Mouse (Mus musculus) gastrocnemius, postnatal 4 days (tissue): ENCODE results near the gene Hcn2. TPM values are rescaled to one million over a fixed set of nuclear protein-coding genes. Genes with fewer than 3 reads are reported as not detected.
A peak's percentile ranks its signal among the peaks of the same experiment; 100 is the strongest.

Experiments used
- DNase-seq, 2 experiments: peaks; one replicate each; pipeline ENCODE4 v3.0.0; 2021 to 2022; ENCODE audit warnings: low spot score in 2 of 2, mixed read lengths in 2 of 2
- total RNA-seq, 2 experiments: library from RNA; stranded (reverse); gene quantifications; 2 replicates each; pipeline ENCODE4 v1.2.3; 2021

Gene Hcn2
- total RNA-seq, 2 experiments from 2014 or later: 0.96 TPM

GRCm38 (mm10) chr10:79767372-79768244 is 51.2 kb downstream of the Hcn2 start:
- DNase-seq: peak; percentile 89 to 95

GRCm38 (mm10) chr10:79768400-79768799 is 52.0 kb downstream of the Hcn2 start:
- DNase-seq: peak in 1 of 2 experiments; percentile 65

DNA sequence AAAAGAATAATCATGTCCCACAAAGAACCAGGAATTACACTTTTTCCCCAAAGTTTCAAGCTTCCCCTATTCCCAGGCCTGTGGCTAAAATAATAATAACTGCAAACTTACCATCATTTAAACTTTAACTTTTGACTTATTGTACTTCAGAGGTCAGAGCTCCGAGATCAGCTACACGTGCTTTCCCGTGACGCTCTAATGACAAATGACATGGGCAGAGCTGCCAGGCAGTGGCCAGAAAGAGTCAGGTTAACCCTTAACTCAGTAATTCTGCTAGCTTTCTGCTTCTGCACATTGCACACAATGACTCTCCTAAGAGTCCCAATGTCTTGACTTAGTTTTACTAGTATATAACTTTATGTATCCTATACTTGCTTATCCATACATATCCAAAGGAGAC is 52.9 kb downstream of the Hcn2 start:
- DNase-seq: no peak

DNA sequence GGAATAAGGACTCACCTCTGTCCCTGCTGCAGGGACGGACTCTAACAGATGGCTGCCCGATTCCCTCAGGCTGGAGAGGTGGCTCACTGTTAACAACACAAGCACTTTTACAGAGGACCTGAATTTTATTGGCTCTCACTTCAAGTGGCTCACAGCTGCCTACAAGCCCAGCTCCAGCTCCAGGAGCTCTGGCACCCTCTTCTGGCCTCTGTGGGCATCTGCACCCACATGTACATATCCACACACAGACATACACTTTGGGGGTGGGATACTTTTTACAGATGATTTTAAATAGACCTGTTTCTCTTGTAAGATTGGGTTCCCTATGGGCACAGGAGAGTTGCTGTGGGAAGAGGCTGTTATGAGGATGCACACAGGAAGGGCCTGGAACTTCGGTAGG is 55.9 kb downstream of the Hcn2 start:
- no peak for DNase-seq

GRCm38 (mm10) chr10:79773208-79773607 is 56.8 kb downstream of the Hcn2 start:
- DNase-seq: no peak

DNA sequence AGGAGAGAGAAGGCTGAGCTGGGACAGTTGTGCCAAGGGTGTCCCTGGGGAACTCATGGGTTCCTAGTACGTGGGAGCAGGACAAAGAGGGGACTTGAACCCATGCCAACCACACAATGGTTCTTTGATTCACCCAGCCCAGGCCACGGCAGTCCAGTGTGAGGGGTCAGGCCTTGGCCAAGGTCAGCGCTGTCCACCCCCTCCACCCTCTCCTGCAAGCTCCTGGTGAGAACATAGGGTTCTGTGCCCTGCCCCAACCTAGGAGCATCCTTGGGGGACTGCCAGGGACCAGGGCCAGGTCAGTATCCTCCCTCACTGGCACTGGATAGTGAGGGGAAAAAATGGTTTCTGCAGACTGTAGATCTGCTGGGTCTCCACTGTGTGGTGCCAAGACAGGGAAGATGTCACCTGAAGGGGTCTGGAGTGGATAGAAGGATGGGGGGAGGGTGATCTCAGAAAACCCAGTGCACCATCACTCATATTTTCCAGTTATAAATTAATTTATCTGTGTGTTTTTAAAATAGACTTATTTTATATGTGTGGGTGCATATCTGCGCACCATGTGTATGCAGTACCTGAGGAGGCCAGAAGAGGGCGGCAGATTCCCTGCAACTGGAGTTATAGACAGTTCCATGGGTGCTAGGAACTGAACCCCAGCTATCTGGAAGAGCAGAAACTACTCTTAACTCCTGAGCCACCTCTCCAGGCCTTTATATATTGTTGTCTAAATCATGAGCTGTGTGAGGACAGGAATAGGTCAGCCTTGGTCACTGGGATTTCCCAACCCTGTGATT is 58.2 kb downstream of the Hcn2 start:
- no peak for DNase-seq

- DNase-seq: no peak
Measured at GRCm38 (mm10) chr10:79777103-79777531, 60.7 kb downstream of the Hcn2 start, which contains the start of gene Fstl3. Gene Fstl3, plus strand, starts transcription at chr10:79777272.

GRCm38 (mm10) chr10:79778006-79778405 is 61.6 kb downstream of the Hcn2 start:
- peak in 1 of 2 experiments; percentile 54 for DNase-seq

DNA sequence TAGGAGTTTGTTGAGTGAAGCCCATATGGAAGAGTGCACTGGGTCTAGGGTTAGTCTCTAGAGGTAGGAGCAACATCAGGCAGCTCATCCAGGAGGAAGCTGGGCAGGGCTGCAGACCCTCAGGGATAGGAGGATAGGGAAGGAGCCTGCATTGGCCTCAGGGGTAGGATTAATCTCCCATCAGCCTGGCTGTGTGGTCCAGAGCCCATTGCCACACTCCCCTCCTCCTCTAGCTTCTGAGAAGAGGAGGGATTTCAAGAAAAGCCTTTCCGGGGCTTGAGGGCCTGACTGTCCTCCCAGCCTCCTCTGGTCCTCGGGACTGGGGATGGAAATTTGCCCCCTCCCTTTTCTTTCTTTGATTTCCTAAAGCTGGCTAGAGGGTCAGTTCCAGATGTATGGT is 62.8 kb downstream of the Hcn2 start:
- no peak for DNase-seq

GRCm38 (mm10) chr10:79779784-79780663 is 63.6 kb downstream of the Hcn2 start:
- peak; percentile 82 to 88 for DNase-seq

DNA sequence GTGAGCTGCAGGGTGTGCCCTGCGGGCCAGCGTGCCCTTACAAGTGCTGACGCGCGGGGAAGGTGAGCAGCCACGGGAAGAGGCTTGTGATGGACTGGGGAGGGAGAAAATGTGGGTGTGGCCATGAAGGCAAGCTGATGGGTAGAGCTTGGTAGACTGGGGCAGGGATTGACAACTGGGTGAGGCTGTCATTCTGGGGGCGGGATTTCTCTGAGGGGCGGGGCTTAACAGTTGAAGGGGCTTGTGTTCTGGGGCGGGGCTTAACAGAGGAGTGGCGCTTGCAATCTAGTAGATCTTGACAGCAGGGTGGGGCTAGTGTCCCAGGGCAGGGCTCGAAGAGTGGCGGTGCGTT is 64.2 kb downstream of the Hcn2 start:
- DNase-seq: no peak

DNA sequence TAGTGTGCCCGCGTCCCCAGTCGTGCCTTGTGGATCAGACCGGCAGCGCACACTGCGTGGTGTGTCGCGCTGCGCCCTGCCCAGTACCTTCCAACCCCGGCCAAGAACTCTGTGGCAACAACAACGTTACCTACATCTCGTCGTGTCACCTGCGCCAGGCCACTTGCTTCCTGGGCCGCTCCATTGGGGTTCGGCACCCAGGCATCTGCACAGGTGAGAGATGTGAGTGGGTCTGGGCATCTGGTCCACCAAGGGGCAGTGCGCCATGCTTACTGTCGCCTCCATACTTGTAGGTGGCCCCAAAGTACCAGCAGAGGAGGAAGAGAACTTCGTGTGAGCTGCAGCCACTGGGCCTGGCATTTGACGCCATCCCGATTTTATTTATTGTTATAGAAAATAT is 64.7 kb downstream of the Hcn2 start:
- DNase-seq: no peak

DNA sequence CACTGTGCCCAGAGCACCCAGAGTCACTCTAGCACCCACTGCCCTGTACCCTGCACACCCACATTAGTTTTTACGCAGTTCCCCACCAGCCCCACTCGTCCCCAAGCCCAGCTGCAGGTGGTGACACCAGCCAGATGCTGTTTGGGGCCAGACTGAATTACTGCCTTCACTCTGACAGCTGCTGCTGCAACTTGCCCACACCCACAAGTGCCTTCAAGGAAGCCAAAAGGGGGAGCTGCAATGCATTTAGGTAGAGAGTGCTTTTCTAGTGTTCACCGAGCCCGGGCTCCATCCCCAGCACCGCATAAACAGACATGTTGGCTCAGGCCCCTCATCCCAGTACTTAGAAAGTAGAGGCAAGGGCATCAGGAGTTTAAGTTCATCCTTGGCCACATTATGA is 65.5 kb downstream of the Hcn2 start:
- no peak for DNase-seq

GRCm38 (mm10) chr10:79783050-79783449 is 66.6 kb downstream of the Hcn2 start:
- no peak for DNase-seq

DNA sequence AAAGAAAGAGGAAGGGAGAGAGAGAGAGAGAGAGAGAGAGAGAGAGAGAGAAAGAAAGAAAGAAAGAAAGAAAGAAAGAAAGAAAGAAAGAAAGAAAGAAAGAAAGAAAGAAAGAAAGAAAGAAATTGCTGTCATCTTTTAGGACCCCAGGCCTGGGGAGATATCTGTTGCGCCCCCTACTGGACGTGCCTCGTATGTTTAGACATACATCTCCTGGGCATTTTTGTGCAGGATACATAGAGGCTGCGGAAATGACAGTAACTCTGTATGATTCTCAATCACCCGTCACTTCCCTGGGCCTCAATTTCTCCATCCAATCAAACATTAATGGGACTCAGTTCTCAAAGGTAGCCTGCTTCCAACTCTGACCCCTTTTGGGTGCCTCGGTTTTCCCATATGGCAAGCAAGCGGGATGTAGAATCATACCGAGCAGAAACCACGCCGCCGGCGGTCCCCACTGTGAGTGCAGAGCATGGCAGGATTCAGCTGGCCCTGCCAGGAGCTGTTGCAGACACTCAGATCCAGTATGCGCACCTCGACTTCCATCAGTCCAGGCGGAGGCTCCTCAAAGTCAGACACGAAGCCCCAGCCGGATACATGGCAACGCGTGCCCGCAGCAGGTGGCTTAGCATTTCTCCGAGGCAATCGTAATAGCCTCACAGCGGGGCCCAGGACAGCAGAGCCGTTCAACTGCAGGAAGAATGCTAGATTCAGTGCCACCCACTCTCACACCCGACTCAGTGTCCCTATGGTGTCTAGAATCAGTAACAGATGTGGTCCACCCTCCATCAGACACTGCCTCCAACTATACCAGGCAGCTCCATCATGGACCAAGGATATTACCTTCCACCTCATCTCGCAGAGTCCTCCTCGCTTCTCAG is 67.7 kb downstream of the Hcn2 start:
- no peak for DNase-seq

Other genes with a start within 250 kb of the Hcn2 start
- not detected for gene Vmn2r83, start 247.9 kb upstream of the Hcn2 start, total RNA-seq
- gene Plpp2, start 182.8 kb upstream of the Hcn2 start, total RNA-seq: 1 to 10 TPM; 4.5 to 4.6 TPM
- gene Mier2, start 161.4 kb upstream of the Hcn2 start, total RNA-seq: 10 to 100 TPM; 24.0 to 25.4 TPM
- gene Theg, start 129.3 kb upstream of the Hcn2 start, total RNA-seq: not detected
- under 1 TPM; 0.07 to 0.13 TPM for gene C2cd4c, start 102.6 kb upstream of the Hcn2 start, total RNA-seq
- 1 to 10 TPM; 5.8 to 5.9 TPM for gene Shc2, start 78.7 kb upstream of the Hcn2 start, total RNA-seq
- gene Odf3l2, start 70.9 kb upstream of the Hcn2 start, total RNA-seq: not detected
- under 1 TPM in 1 of 2 experiments, not detected in 1; 0.39 TPM for gene Madcam1, start 52.1 kb upstream of the Hcn2 start, total RNA-seq
- 10 to 100 TPM; 21.2 to 21.6 TPM for gene Tpgs1, start 47.3 kb upstream of the Hcn2 start, total RNA-seq
- gene Cdc34, start 34.4 kb upstream of the Hcn2 start, total RNA-seq: 100 to 1,000 TPM; 307 to 315 TPM
- 1 to 10 TPM; 2.5 to 3.8 TPM for gene Gzmm, start 27.6 kb upstream of the Hcn2 start, total RNA-seq
- 100 to 1,000 TPM; 390 to 392 TPM for gene Bsg, start 12.1 kb upstream of the Hcn2 start, total RNA-seq
- 10 to 100 TPM; 25.5 to 27.8 TPM for gene Polrmt, start 29.9 kb downstream of the Hcn2 start, total RNA-seq
- not detected for gene Fgf22, start 38.4 kb downstream of the Hcn2 start, total RNA-seq
- gene Rnf126, start 50.3 kb downstream of the Hcn2 start, total RNA-seq: 10 to 100 TPM; 45.0 to 52.5 TPM
- gene Fstl3, start 60.6 kb downstream of the Hcn2 start, total RNA-seq: 1 to 10 TPM; 1.1 to 2.1 TPM
- gene Prss57, start 74.3 kb downstream of the Hcn2 start, total RNA-seq: not detected
- 10 to 100 TPM; 42.1 to 50.8 TPM for gene Palm, start 76.9 kb downstream of the Hcn2 start, total RNA-seq
- gene Misp, start 104.4 kb downstream of the Hcn2 start, total RNA-seq: under 1 TPM in 1 of 2 experiments, not detected in 1; 0.42 TPM
- 100 to 1,000 TPM; 167 to 170 TPM for gene Ptbp1, start 137.8 kb downstream of the Hcn2 start, total RNA-seq
- gene Prtn3, start 157.8 kb downstream of the Hcn2 start, total RNA-seq: under 1 TPM in 1 of 2 experiments, not detected in 1; 0.47 TPM
- gene Plppr3, start 158.0 kb downstream of the Hcn2 start, total RNA-seq: 1 to 10 TPM; 1.2 to 1.3 TPM
- under 1 TPM in 1 of 2 experiments, not detected in 1; 0.29 TPM for gene Elane, start 169.6 kb downstream of the Hcn2 start, total RNA-seq
- 100 to 1,000 TPM in 1 of 2 experiments, 10 to 100 TPM in 1; 85.8 to 154 TPM for gene Cfd, start 174.2 kb downstream of the Hcn2 start, total RNA-seq
- 10 to 100 TPM; 39.4 to 41.1 TPM for gene Med16, start 192.3 kb downstream of the Hcn2 start, total RNA-seq
- not detected for gene Gm26602, start 194.2 kb downstream of the Hcn2 start, total RNA-seq
- gene Kiss1r, start 200.3 kb downstream of the Hcn2 start, total RNA-seq: under 1 TPM; 0.41 to 0.56 TPM
- gene R3hdm4, start 204.6 kb downstream of the Hcn2 start, total RNA-seq: 100 to 1,000 TPM in 1 of 2 experiments, 10 to 100 TPM in 1; 97.9 to 102 TPM
- 1 to 10 TPM; 4.5 to 4.9 TPM for gene Arid3a, start 210.4 kb downstream of the Hcn2 start, total RNA-seq
- 10 to 100 TPM; 27.7 to 28.3 TPM for gene Wdr18, start 243.5 kb downstream of the Hcn2 start, total RNA-seq